Mouse (Mus musculus) MN1 (cell line): Measurements from ENCODE around the gene Mapkapk2.
A peak's percentile ranks its signal among the peaks of the same experiment; 100 is the strongest.

Source experiments
- DNase-seq: peaks from one replicate; pipeline ENCODE4 v3.0.0-alpha.2; 2016; ENCODE audit warnings: low spot score

Gene Mapkapk2

DNA sequence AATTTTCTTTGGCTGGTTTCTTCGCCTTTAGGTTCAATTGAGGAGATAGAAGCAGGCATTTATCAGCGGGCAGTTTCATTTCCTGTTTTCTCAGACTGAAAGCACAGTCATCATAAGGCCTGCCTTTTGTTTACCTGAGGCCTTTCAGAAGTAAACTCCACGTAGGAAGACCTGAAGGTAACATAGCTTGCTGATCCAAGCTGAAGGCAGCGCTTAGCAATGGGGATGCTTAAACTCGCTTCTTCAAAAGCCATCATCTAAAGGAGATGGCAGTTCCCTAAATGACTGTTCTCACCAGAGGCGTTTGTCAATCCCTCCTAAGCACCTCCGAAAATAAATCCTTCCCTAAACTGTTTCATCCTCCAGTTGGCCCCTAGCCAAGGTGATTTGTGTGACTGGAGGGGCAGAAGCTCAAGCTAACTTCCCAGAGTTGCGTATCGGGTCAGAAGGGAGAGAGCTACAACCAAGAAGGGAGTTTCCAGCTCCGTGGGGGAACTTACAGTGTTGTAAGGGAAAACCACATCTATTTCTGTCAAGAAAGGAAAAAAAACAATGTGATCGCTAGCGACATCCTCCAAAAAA lies 13.0 kb upstream of the Mapkapk2 start:
- DNase-seq = no peak

DNA sequence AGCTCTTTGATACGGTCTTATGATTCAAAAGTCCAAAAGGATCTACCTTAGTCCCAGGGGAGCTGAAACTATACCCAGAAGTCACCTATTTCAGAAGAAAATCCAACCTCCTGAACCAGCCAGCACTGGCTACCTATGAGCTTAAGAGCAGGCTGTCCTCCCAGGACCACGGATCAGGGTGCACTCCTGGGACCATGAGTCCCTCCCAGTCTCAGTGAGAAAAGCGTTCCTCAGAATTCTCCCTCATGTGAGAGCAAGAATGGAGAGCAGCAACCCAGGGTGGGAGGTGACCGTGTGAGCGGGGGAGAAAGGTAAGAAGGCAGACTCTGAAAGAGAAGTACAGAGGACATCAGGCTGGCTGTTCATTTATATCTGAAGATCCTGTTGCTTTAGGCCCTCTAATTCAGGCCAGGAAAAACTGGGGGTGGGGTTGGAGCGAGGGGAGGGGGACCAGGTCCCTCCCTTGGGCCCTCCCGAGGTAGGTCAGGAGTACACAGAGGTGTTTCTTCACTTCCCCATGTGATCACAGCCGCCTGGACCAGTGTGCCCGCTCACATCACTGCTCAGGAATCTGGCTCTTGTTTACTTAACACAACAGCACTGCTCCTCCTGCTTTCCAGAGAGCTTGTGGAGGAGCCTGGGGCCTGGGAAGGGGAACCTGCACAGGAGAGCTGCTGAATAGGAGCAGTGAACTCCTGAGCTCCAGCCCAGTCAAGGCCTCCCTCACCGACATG lies 10.1 kb upstream of the Mapkapk2 start:
- no peak for DNase-seq

- no peak for DNase-seq
Observed at GRCm38 (mm10) chr1:131103776-131104424, 6.3 kb upstream of the Mapkapk2 start.

DNA sequence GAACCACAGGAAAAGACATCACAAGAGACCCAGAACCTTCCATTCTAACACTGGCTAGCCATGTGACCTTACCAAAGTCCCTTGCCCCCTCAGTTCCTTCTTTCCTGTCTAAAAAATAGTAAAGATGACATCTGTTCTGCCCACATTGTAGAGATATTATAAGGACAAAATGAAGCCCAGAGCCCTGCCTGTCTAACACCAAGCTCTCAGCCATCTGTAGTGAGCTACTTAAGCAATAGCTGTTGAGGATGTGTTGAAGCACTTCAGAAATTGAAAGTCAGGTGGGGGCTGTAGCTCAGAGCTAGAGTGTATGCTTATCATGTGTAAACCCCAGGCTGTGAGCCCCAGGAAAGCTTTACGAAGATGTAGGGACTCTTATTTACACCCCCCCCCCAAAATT lies 3.2 kb upstream of the Mapkapk2 start:
- DNase-seq = no peak

GRCm38 (mm10) chr1:131096803-131097699 lies 575 bp downstream of the Mapkapk2 start:
- DNase-seq = peak; percentile 83

DNA sequence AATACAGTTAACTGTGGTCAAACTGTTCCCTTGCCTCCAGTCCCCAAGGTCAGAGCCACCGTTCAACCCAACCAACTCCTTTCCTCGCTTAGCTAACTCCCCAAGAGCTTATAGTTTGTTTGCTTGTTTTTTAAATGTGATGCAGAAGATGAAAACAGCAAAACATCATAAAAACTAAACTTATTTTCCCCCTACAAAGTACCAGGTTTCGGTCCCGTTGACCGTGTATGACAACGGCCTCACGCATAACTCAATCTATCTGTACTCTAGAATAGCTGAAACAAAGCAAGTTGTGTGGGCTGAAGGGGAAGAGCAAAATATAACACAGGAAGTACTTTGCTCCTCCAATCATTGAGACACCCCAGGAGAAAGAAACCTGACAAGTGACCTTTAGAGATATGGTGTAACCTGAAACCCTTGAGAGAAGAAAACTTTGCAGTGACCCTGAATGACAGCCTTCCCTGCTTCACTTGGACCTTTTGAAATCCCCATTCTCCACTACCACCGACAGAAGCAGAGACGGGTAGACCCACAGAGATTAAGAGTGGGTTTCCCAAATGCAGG lies 1.4 kb downstream of the Mapkapk2 start:
- no peak for DNase-seq

DNA sequence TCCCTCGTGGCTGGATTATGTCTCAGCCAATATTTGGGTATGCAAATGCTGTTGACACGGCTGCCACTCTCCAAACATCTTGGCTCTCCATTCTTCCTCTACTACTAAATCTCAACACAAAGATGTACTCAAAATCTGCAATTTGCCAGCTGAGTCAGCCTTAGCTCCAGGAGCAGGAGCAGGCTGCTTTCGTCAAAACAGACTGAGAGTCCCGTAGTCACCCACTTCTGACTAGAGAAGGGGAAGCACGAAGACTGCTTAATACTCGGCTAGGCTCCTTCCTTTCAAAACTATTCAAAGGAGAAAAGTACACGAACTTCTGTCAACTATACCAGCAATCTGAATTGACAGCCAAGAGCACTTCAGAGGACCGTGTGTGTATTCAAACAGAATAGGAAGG lies 2.1 kb downstream of the Mapkapk2 start:
- no peak for DNase-seq

DNA sequence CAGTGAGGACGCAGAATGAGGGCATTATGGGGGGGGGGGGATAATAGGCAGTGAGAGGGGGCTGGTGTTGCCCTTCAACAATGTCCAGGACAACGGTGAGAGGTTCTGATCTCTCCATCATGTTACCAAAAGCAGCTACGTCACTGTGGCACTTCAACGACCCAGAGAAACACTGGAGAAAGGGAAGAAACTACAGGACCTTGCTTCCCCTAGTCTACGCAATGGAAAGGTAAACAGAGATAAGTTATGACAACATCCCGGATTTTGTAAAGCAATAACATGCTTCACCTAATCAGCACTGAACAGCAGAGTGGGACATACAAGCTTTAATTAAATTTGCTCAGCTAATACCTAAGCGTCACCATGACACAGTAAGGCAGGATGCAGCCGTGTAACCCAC lies 3.7 kb downstream of the Mapkapk2 start:
- DNase-seq = no peak

GRCm38 (mm10) chr1:131092846-131093245 lies 4.8 kb downstream of the Mapkapk2 start:
- DNase-seq = no peak

DNA sequence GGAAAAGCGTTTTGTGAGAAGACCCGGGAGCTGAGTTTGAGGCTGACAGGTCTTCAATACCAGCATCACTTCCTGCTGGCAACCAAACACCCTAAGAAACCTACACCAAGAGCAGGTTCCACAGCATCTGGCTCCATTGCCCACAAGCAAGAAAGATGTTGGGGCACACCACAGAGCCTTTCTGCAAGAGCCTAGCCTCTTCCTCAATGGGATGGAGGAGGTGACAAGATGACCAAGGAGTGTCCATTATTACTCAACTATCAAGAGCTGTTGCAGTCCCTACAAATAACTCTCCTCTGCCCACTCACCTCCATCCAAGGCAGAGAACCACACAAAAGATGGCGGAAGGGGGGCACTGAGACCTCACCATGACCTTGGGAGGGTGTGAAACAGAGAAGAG lies 5.5 kb downstream of the Mapkapk2 start:
- DNase-seq = no peak

- DNase-seq = no peak
Observed at GRCm38 (mm10) chr1:131091481-131091880, 6.1 kb downstream of the Mapkapk2 start.

DNA sequence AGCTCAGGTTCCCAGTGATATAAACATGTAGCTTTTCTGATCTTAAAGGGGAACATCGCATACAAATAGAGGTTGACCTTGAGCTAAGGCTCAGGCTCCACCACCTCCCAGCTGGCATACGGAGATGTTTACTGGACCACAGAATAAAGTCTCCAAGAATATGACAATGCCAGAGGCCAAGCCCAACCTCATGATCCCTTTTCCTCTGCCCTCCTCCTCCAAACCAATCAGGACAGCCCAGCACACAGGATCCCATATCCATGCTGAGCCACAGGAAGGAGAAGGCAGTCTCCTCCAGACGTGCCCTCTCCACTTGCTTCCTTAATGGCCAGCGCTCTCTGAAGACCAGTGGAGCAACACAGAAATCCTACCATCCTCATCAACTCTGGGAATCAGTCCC lies 6.7 kb downstream of the Mapkapk2 start:
- no peak for DNase-seq

- no peak for DNase-seq
Observed at GRCm38 (mm10) chr1:131090261-131090660, 7.4 kb downstream of the Mapkapk2 start.

- no peak for DNase-seq
Observed at GRCm38 (mm10) chr1:131089525-131090127, 8.0 kb downstream of the Mapkapk2 start.

- no peak for DNase-seq
Observed at GRCm38 (mm10) chr1:131088547-131088946, 9.1 kb downstream of the Mapkapk2 start.

- DNase-seq = no peak
Observed at GRCm38 (mm10) chr1:131086907-131087306, 10.7 kb downstream of the Mapkapk2 start.

GRCm38 (mm10) chr1:131085957-131086739 lies 11.5 kb downstream of the Mapkapk2 start:
- DNase-seq = no peak

GRCm38 (mm10) chr1:131085272-131085671 lies 12.4 kb downstream of the Mapkapk2 start:
- no peak for DNase-seq

DNA sequence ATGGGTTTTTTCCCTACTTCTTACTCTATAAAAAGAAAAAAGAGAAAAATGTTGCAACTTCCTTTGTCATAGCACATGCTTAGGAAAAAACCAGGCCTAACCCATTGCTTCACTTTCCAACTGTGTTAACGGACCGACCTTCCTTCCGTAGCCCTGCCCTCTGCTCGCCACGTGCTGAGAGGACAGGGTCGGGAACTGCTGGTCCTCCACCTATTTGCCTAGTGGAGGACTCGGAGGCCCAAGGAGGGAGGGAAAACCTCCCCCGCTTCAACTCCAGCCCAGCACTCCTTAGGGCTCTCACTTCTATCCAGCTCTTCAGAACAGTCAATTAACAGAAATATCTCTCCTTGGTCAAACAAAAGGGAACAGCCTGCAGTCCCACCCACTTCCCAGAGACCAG lies 13.3 kb downstream of the Mapkapk2 start:
- no peak for DNase-seq

DNA sequence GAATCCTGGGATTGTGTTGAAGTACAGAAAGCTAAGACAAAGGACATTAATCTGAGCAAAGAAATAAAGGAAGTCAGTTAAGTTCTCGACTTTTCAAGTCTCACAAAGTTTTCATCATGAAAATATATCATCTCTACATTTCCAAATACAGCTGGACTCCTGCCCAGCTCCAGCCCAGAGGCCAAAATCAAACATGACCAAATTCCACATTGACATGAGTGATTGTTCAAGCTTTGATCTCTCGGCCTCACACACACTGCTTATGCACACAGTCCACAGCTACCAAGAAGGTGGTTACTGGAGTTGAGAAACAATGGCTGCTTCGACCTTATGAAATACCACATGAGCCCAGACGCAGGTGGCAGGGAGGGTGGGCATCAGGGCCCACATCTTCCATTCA lies 14.0 kb downstream of the Mapkapk2 start:
- DNase-seq = no peak

DNA sequence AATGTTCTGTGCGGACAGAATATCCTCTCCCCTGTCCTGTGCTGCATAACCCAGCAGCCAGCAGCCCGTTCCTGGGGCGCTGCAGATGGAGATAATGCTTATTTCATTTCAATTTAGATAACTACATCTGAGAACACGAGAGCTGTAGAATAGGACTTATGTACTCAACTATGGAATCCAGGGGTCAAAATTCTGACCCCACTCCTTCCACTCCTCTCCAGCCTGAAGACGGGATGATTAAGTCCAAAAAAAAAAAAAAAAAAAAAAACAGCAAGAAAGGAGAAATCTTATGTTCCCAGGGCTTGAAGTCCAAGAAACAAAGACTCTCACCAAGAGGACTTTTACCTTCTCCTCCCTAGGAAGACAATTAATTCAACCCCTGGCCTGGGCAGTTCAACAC lies 14.5 kb downstream of the Mapkapk2 start:
- DNase-seq = no peak
